Mouse (Mus musculus) stomach, embryonic 15.5 days (tissue): ENCODE measurements around the gene Mta2. TPM values are rescaled to one million over a fixed set of nuclear protein-coding genes. Genes with fewer than 3 reads are reported as not detected.
A peak's percentile ranks its signal among the peaks of the same experiment; 100 is the strongest.

Experiments used
- ATAC-seq: fragments of 200-750 bp; cut with Nextera tagmentation; 2 replicates; pipeline ENCODE4 v1.8.0; 2017; ENCODE audit warnings: low read depth, moderate number of reproducible peaks, moderate TSS enrichment; ENCODE audit not compliant: insufficient read depth, low FRiP score
- H3K27ac ChIP-seq: fragments of 300-500 bp; sonication (generic); 2 replicates; pipeline ENCODE4 v1.5.1; 2015; ENCODE audit warnings: mild to moderate bottlenecking, inconsistent platforms
- H3K27me3 ChIP-seq: fragments of 300-500 bp; sonication (generic); replicated peaks from 2 replicates; pipeline ENCODE4 v1.6.1; 2015; ENCODE audit warnings: inconsistent platforms
- H3K36me3 ChIP-seq: fragments of 300-500 bp; sonication (generic); 2 replicates; pipeline ENCODE4 v1.6.1; 2015; ENCODE audit warnings: inconsistent platforms
- H3K4me1 ChIP-seq: fragments of 300-500 bp; sonication (generic); 2 replicates; pipeline ENCODE4 v1.6.1; 2015; ENCODE audit warnings: inconsistent platforms
- H3K4me2 ChIP-seq: fragments of 300-500 bp; sonication (generic); 2 replicates; pipeline ENCODE4 v1.6.1; 2015; ENCODE audit warnings: mild to moderate bottlenecking, inconsistent platforms
- H3K4me3 ChIP-seq: fragments of 300-500 bp; sonication (generic); replicated peaks from 2 replicates; pipeline ENCODE4 v1.5.1; 2015; ENCODE audit warnings: inconsistent platforms
- H3K9ac ChIP-seq: fragments of 300-500 bp; sonication (generic); 2 replicates; pipeline ENCODE4 v1.6.1; 2015; ENCODE audit warnings: inconsistent platforms
- H3K9me3 ChIP-seq: fragments of 300-500 bp; sonication (generic); 2 replicates; pipeline ENCODE4 v1.6.1; 2016; ENCODE audit warnings: inconsistent platforms
- WGBS: fragments of 180-500 bp; shearing (Covaris S2); methylation state at CpG from one replicate; pipeline ENCODE4 v1.1.7; 2015; 5-methylcytosine and 5-hydroxymethylcytosine counted together
- polyA plus RNA-seq: library from polyadenylated mRNA; unstranded; fragments of >200 nt; fragmentation: Nextera tagmentation; extraction: Ambion mirVana; gene quantifications from 2 replicates; pipeline ENCODE4 v1.2.1, GENCODE M21; 2015

Mta2 gene
- polyA plus RNA-seq, 1 experiment from 2014 or later = 132 TPM

DNA sequence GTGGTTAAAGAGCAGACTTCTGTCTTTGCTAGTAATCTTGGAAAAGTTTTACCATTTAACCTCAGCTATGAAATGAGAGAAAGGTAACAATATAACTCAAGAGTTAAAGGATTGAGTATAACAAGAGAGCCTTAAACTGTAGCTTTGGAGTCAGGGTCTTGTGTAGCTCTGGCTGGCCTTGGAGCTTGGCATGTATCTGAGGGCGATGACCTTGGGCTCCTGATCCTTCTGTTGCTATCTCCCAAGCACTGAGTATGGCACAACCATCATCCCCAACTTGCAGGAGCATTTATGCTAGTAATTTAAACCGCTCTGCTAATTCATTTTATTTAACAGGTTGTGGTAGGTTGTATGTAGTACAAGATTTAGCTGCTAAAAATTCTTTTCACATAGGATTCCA lies 33.8 kb downstream of the Mta2 start:
- no peak for ATAC-seq
- WGBS = 90% methylated on average over 2 of the region's 2 CpGs
- Histone ChIP-seq H3K9ac (no peak overlapping the region), H3K36me3 (peaks cover 76% of the 10 kb centered on the region), H3K9me3 (no peaks in the 10 kb centered on the region), H3K27me3 (no peaks in the 10 kb centered on the region), H3K4me1 (peaks cover 1% of the 10 kb centered on the region), H3K4me3 (no peak overlapping the region), H3K4me2 (no peak overlapping the region), H3K27ac (no peak overlapping the region)

DNA sequence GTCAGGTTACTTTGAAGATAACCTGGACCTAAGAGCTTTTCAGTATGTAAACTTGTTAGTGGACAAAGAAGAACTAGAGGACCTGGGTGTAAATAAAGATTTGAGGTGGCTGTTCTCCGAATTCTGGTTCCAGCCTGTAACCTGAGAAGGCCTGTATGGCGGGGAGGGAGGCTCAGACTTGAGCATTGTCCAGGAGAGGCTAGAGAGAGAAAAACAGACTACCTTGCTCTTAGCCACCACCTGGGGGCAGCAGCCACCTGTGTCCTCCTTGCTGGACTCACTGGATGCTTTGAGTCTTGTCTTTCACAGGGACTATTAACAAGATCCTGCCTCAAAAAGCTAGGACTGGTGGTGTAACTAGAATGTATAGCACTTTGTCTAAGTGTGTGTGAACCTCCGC lies 34.9 kb downstream of the Mta2 start:
- Histone ChIP-seq H3K4me3 (no peak overlapping the region), H3K9me3 (no peaks in the 10 kb centered on the region), H3K9ac (no peak overlapping the region), H3K27me3 (no peaks in the 10 kb centered on the region), H3K27ac (no peak overlapping the region), H3K36me3 (peaks cover 65% of the 10 kb centered on the region), H3K4me1 (peaks cover 9% of the 10 kb centered on the region), H3K4me2 (no peak overlapping the region)
- WGBS = 42% methylated on average over 3 of the region's 3 CpGs
- ATAC-seq = peak; percentile 79

DNA sequence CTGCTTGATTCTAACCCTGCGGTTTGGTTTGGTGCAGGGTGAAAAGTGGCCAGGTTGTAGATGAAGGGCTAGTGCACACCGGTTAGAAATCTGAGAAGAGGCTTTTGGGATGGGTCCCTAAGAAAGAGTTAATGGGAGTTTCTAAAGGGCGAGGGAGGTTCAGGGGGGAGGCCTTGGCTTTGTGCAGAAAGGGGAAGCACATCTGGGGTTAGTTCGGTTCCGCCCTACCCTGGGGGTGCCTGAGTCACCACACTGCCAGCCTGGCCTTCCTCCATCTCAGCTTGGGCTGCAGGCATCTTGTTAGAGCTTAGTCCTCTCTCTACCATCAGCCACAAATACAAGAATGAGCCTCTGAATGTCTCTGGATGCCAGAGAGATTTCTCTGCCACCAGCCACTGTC lies 39.1 kb downstream of the Mta2 start:
- 64% methylated on average over 5 of the region's 5 CpGs for WGBS
- Histone ChIP-seq H3K4me3 (no peak overlapping the region), H3K9ac (no peak overlapping the region), H3K4me2 (0 out of 2 replicates have a peak overlapping the region, but pooled peaks have one; percentile 13), H3K9me3 (no peaks in the 10 kb centered on the region), H3K4me1 (peaks cover 48% of the 10 kb centered on the region), H3K36me3 (peaks cover 32% of the 10 kb centered on the region), H3K27ac (peak overlapping the region; percentile 78; the same call in 1 of the 2 replicates), H3K27me3 (no peaks in the 10 kb centered on the region)
- ATAC-seq = no peak

DNA sequence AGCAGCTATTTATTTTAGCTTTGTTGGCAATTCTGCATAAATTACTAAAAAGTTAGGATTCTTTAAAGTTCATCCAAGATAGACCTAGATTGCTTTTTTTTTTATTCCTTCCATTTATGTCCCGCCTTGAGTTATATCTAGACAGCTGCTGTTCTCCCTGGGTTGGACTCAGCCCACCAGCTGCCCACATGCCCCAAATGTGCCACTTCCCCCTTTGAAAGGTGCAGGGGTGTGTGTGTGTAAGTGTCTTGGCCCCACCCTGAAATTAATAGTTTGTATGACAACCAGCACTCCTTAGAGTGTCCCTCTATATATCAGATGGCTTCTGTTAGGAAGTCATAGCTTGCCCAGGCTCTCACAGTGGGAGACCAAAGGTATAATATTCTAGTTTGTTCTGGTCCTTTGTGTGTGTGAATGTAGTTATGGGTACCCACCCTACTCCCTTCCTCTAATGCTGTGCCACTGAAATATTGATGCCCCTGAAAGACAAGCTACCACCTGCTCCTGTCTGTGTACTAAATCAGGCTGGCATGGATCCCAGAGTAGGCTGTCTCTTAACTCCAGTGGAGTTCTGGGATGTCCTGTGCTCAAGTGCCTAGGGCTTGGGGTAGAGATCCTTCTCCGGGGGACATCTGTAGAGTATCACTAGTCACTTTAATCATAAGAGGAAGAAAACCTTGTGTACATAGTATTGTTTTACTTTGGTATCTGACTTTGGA lies 39.9 kb downstream of the Mta2 start:
- H3K27me3 ChIP-seq = no peaks in the 10 kb centered on the region
- H3K9me3 ChIP-seq = no peaks in the 10 kb centered on the region
- H3K4me1 ChIP-seq = peaks cover 48% of the 10 kb centered on the region
- H3K36me3 ChIP-seq = peaks cover 26% of the 10 kb centered on the region
- 62% methylated on average over 2 of the region's 2 CpGs for WGBS
- H3K27ac ChIP-seq = peak overlapping the region; percentile 78
- no peak overlapping the region for H3K4me2 ChIP-seq
- H3K4me3 ChIP-seq = no peak overlapping the region
- no peak overlapping the region for H3K9ac ChIP-seq
- ATAC-seq = no peak

DNA sequence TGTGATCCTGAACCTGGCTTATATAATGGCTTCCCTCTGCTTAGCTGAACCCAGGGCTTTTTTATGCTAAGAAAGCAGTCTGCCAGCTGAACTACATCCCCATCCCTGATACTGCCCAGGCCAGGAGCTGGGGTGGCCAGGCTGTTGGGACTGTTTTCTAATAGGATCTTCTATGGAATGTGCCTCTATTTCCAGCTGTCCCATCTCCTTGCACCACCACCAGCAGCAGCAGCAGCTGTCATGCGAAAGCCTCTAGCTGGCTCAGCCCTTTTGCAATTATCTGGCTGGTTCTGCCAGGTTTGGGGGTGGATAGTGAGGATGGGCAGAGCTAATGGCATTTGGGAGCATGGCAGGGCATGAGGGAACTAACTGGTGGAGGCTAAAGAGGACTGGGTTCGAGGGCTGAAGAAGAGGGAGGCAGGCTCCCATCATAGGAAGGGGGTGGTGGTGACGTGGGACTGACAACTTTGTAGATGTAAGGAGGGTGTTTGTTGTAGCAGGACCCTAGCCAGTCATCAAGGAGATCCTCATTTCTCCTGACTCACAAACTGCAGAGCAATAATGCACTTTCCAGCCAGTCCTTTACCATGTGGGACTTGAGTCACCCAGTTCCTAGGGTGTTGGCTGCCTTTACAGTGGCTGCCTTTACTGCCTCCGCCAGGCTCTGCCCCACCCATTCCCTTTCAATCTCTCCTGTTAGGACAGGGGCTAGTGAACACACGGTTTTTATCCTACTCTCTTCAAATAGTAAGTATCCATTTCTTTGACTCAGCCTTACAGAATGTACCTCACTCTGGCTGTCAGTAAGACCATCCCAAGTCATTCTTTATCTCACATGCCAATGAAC lies 40.9 kb downstream of the Mta2 start:
- no peaks in the 10 kb centered on the region for H3K27me3 ChIP-seq
- H3K4me3 ChIP-seq = no peak overlapping the region
- peak overlapping the region; percentile 78 for H3K27ac ChIP-seq
- H3K4me2 ChIP-seq = peak overlapping the region; percentile 5; the same call in 1 of the 2 replicates
- peak; percentile 58 for ATAC-seq
- no peaks in the 10 kb centered on the region for H3K9me3 ChIP-seq
- H3K36me3 ChIP-seq = peaks cover 18% of the 10 kb centered on the region
- 47% methylated on average over 5 of the region's 5 CpGs for WGBS
- no peak overlapping the region for H3K9ac ChIP-seq
- H3K4me1 ChIP-seq = peaks cover 48% of the 10 kb centered on the region

DNA sequence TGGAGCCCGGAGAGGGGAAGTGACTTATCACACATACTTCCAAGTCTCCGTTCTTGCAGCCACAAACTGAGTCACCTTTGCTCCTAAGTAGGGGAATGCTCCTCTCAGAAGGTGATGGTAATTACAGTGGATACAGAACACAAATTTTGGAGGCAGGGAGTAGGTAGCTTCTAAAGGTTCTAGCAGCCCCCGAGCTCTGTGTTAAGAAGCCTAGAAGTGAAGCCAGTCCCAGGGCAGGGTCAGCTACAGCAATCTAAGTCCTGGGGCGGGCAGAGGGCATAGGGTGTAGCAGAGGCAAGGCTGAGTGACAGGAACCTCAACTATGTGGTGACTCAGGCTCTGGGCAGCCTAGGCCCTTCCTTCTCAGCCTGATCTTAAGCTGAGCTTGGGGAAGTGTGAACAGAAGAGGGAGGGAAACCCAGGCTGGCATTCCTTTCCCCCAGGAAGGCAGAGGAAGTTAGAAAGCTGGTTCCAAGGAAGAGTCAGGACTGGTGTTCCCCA lies 41.5 kb downstream of the Mta2 start:
- Histone ChIP-seq H3K4me2 (peak overlapping the region; percentile 5; the same call in 1 of the 2 replicates), H3K4me1 (peaks cover 52% of the 10 kb centered on the region)

DNA sequence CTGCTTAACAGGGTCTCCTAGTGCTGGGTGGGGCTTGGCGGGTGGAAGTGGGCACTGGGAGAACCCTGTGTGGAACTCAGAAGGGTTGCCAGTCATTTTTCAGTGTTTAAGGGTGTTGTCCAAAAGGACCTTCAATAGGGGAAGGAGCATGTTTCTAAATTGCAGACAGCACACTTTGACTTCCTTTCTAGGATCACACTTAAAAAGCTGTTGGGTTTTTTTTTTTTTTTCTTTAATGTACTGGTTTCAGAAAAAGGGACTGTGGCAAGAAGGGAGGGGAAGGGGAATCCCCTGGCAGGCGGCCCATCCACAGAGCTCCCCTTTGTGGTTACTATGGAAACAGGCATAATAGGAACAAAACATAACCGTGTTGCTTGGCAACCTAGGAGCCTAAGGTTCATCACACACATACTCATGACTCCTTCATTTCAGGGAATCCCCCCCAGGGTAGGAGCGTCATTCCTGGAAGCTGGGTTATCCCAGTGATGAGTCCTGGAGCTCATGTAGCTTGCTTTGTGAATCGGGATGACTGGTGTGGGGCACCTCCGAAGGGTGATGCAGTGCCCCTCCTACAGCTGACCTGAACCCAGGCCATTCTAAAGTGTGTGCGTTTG lies 42.7 kb downstream of the Mta2 start:
- Histone ChIP-seq H3K27ac (peak overlapping the region; percentile 78), H3K9me3 (no peaks in the 10 kb centered on the region), H3K9ac (no peak overlapping the region), H3K4me2 (0 out of 2 replicates have a peak overlapping the region, but pooled peaks have one; percentile 5), H3K27me3 (no peaks in the 10 kb centered on the region), H3K36me3 (peaks cover under 1% of the 10 kb centered on the region; the same call in 1 of the 2 replicates), H3K4me1 (peaks cover 59% of the 10 kb centered on the region), H3K4me3 (no peak overlapping the region)
- ATAC-seq = no peak
- 11% methylated on average over 7 of the region's 7 CpGs for WGBS

More for the DNA sequence above, 41.5 kb downstream of the Mta2 start:
- no peak overlapping the region for H3K4me3 ChIP-seq
- no peaks in the 10 kb centered on the region for H3K9me3 ChIP-seq
- H3K9ac ChIP-seq = no peak overlapping the region
- peak overlapping the region; percentile 78 for H3K27ac ChIP-seq
- peak; percentile 68 for ATAC-seq
- H3K36me3 ChIP-seq = peaks cover 12% of the 10 kb centered on the region
- 22% methylated on average over 4 of the region's 4 CpGs for WGBS
- H3K27me3 ChIP-seq = no peaks in the 10 kb centered on the region

DNA sequence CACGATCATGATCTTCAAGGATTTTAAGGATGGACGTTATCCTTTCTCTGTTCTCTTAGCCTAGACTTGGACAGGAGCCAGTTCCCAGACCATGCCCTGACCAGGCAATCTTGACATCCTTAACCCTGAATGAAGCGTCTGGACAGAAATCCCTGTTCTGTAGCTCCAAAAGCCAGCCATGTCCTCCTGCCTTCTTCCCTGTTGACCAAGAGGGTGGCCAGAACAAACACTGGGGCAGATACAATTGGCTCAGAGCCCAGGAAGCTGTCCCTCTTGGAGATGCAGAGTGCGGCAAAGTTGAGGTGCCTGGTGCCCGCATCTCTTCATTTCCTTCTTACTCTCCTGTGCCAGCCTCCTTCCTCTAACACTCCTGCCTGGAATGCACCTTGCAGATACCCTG lies 44.2 kb downstream of the Mta2 start:
- 61% methylated on average over 5 of the region's 5 CpGs for WGBS
- ATAC-seq = no peak
- peaks cover 60% of the 10 kb centered on the region for H3K4me1 ChIP-seq

DNA sequence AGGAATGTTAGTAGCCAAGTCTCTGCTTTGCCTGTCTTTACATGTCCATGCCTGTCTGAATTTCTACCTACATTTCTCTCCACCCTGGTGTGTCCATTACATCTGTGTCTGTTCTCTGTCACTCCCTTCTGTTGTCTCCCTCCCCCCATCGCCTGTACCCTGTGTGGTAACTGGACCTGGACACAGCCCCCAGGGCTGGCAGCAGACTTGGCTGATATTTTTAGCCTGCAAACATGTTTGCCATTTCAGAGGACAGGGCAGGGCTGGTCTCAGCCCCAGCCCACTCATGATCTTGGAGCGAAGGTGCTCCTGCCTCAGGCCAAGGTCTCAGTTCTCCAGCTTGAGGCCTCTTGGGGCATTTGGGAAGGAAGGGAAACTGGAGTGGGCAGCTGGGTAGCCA lies 46.1 kb downstream of the Mta2 start:
- no peaks in the 10 kb centered on the region for H3K36me3 ChIP-seq
- ATAC-seq = no peak
- no peak overlapping the region for H3K4me2 ChIP-seq
- 59% methylated on average over 2 of the region's 2 CpGs for WGBS
- H3K4me3 ChIP-seq = 0 out of 2 replicates have a peak overlapping the region, but pooled peaks have one; percentile 85
- peaks cover 63% of the 10 kb centered on the region for H3K4me1 ChIP-seq
- H3K9ac ChIP-seq = no peak overlapping the region
- H3K27me3 ChIP-seq = no peaks in the 10 kb centered on the region
- peak overlapping the region; percentile 98; the same call in 1 of the 2 replicates for H3K27ac ChIP-seq
- H3K9me3 ChIP-seq = no peaks in the 10 kb centered on the region

More for the DNA sequence above, 44.2 kb downstream of the Mta2 start:
- Histone ChIP-seq H3K27me3 (no peaks in the 10 kb centered on the region), H3K27ac (no peak overlapping the region), H3K36me3 (no peaks in the 10 kb centered on the region), H3K9ac (no peak overlapping the region), H3K4me2 (no peak overlapping the region), H3K4me3 (no peak overlapping the region), H3K9me3 (no peaks in the 10 kb centered on the region)

DNA sequence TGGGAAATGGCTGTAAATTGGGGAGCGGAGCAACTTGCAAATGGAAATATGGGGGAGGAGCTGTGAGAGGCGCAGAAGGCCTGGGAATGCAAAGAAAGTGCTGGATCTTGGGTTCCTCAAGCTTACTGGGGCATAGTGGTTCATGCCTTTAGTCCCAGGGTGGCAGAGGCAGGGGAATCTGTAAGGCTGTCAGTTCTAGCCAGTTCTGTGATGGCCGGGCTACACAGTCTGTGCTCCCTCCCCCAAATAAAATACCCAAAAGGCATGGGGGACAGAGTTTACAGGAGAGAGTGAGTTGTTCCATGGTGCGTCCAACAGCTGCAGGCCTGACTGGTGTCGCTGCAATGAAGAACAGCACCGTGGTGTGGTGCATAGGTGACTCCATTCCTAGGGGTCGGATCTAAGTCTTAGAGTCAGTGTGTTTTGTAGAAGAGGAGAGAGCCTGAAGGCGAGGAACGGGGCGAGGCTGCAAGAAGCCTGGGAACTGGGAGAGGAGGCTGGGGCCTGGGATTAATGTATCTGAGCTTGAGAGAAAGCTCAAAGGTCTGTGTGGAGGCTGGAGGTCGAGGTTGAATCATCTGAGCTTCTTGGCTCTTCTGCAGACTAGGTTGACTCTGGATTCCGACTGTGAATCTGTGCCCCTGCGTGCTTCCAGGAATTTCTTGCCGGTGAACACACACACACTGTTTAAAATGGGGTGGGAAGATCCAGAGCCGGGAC lies 46.8 kb downstream of the Mta2 start:
- H3K4me2 ChIP-seq = peak overlapping the region; percentile 77
- H3K27me3 ChIP-seq = no peaks in the 10 kb centered on the region
- WGBS = 19% methylated on average over 15 of the region's 15 CpGs
- ATAC-seq = no peak
- no peaks in the 10 kb centered on the region for H3K9me3 ChIP-seq
- H3K9ac ChIP-seq = no peak overlapping the region; the same call in 1 of the 2 replicates
- H3K4me3 ChIP-seq = peak overlapping the region; percentile 85
- H3K27ac ChIP-seq = peak overlapping the region; percentile 98
- H3K36me3 ChIP-seq = no peaks in the 10 kb centered on the region
- H3K4me1 ChIP-seq = peaks cover 63% of the 10 kb centered on the region

DNA sequence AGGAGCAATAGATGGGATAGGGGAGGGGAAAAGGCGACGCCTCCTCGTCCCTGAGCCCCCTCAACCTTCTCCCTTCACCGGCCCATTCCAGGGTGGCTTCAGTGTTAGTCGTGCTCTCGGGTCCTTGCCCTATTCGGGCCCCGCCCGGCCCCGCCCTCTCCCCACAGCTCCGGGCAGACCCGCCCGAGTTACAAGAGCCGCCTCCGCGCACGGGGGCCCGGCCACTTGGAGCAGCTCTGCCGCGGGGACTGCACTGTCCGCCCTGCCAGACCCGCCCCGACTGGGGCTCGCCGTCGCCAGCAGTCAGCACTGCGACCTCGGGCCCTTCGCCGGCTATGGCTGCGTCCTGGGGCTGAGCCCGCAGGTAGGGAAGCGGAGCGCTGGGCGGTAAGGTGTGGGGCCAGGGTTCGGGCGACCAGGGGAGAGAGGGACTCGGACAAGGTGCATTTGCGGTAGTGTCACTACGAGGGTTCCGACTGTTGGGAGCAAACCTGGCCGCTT lies 47.4 kb downstream of the Mta2 start, which contains the start of gene Ahnak:
TSS of gene Ahnak (plus strand) at position 219 of the 501 bp plus-strand sequence.
- Histone ChIP-seq H3K27ac (peak within 1 kb of the TSS; percentile 98), H3K9ac (peak within 1 kb of the TSS; percentile 76), H3K9me3 (no peaks in the 10 kb centered on the region), H3K36me3 (no peaks in the 10 kb centered on the region), H3K4me3 (peak within 1 kb of the TSS; percentile 85), H3K4me1 (peaks cover 61% of the 10 kb centered on the region), H3K27me3 (no peaks in the 10 kb centered on the region), H3K4me2 (peak within 1 kb of the TSS; percentile 77)
- peak; percentile 52 for ATAC-seq
- WGBS = under 1% methylated on average over 38 of the region's 42 CpGs
